Mouse (Mus musculus) MEL (cell line): ENCODE measurements around the gene Itk. TPM values are rescaled to one million over a fixed set of nuclear protein-coding genes. Genes with fewer than 3 reads are reported as not detected.
"Not testable (repeated sequence)": the region's sequence is repeated elsewhere in the genome, so short reads cannot be mapped to it uniquely, and the experiment has no call there.

ENCODE experiments used
- DNase-seq: peaks from one replicate; pipeline ENCODE4 v3.0.0; 2011; ENCODE audit warnings: low read depth, low spot score
- H3K27ac ChIP-seq: 2 replicates; pipeline ENCODE4 v1.5.1; 2012; ENCODE audit warnings: low read depth, mild to moderate bottlenecking, control low read depth, low read length, moderate library complexity; ENCODE audit not compliant: control insufficient read depth
- H3K27me3 ChIP-seq, 2 experiments: fragments of 150-350 bp in 1 of 2; sonication (generic) in 1 of 2; 2 replicates each; pipeline ENCODE4 v1.6.1; 2012; ENCODE audit warnings: low read length in 2 of 2, mild to moderate bottlenecking in 2 of 2, improper control_type of control experiment in 1 of 2, moderate library complexity in 1 of 2; ENCODE audit not compliant: insufficient read depth in 2 of 2, control insufficient read depth in 1 of 2
- H3K36me3 ChIP-seq, 2 experiments: 2 replicates each; pipeline ENCODE4 v1.6.1; 2012 to 2014; ENCODE audit warnings: low read length in 2 of 2, improper control_type of control experiment in 1 of 2, inconsistent platforms in 1 of 2, mild to moderate bottlenecking in 1 of 2; ENCODE audit not compliant: insufficient read depth in 2 of 2, control insufficient read depth in 1 of 2
- H3K4me1 ChIP-seq, 2 experiments: fragments of 150-350 bp in 1 of 2; sonication (generic) in 1 of 2; 2 replicates each; pipeline ENCODE4 v1.6.1; 2012; ENCODE audit warnings: low read length in 2 of 2, improper control_type of control experiment in 1 of 2, mild to moderate bottlenecking in 1 of 2; ENCODE audit not compliant: insufficient read depth in 2 of 2, control insufficient read depth in 1 of 2
- H3K4me3 ChIP-seq, 2 experiments: fragments of 150-350 bp in 1 of 2; sonication (generic) in 1 of 2; 2 replicates each; pipeline ENCODE4 v1.5.1; 2012; ENCODE audit warnings: low read depth in 2 of 2, low read length in 2 of 2, mild to moderate bottlenecking in 2 of 2, moderate library complexity in 2 of 2, control low read depth in 1 of 2, improper control_type of control experiment in 1 of 2; ENCODE audit not compliant: control insufficient read depth in 1 of 2, insufficient read depth in 1 of 2
- H3K79me2 ChIP-seq: 2 replicates; pipeline ENCODE4 v1.6.1; 2012; ENCODE audit warnings: mild to moderate bottlenecking, low read length, moderate library complexity; ENCODE audit not compliant: control insufficient read depth, poor library complexity, insufficient read depth
- H3K9ac ChIP-seq: 2 replicates; pipeline ENCODE4 v1.6.1; 2012; ENCODE audit warnings: low read depth, mild to moderate bottlenecking, control low read depth, low read length, moderate library complexity; ENCODE audit not compliant: control insufficient read depth, poor library complexity, severe bottlenecking
- H3K9me3 ChIP-seq: fragments of 150-350 bp; sonication (generic); replicated peaks from 2 replicates; pipeline ENCODE4 v1.6.1; 2012; ENCODE audit warnings: mild to moderate bottlenecking, low read length, improper control_type of control experiment, moderate library complexity; ENCODE audit not compliant: insufficient read depth
- BHLHE40 ChIP-seq: IDR thresholded peaks from 2 replicates; pipeline ENCODE4 v1.6.1; 2012; ENCODE audit warnings: low read depth, mild to moderate bottlenecking, inconsistent platforms, low read length, improper control_type of control experiment, borderline replicate concordance
- CHD1 ChIP-seq: IDR thresholded peaks from 2 replicates; pipeline ENCODE4 v1.6.1; 2012; ENCODE audit warnings: low read depth, mild to moderate bottlenecking, inconsistent platforms, low read length, improper control_type of control experiment
- CHD2 ChIP-seq: IDR thresholded peaks from 2 replicates; pipeline ENCODE4 v1.6.1; 2011; ENCODE audit warnings: low read length, improper control_type of control experiment
- CTCF ChIP-seq, 3 experiments: IDR thresholded peaks in 2 of 3; conservative IDR thresholded peaks in 1 of 3; 2 replicates each; pipeline ENCODE4 v1.5.1; 2011 to 2012; ENCODE audit warnings: low read length in 3 of 3, low read depth in 2 of 3, mild to moderate bottlenecking in 2 of 3, improper control_type of control experiment in 1 of 3, inconsistent platforms in 1 of 3, mixed read lengths in 1 of 3, moderate library complexity in 1 of 3; ENCODE audit not compliant: control insufficient read depth in 1 of 3, insufficient read depth in 1 of 3, poor library complexity in 1 of 3, severe bottlenecking in 1 of 3
- MYB ChIP-seq: IDR thresholded peaks from 2 replicates; pipeline ENCODE4 v1.6.1; 2011; ENCODE audit warnings: mild to moderate bottlenecking, low read depth, low read length, improper control_type of control experiment
- NELFE ChIP-seq: IDR thresholded peaks from 2 replicates; pipeline ENCODE4 v1.6.1; 2011; ENCODE audit warnings: low read depth, low read length, improper control_type of control experiment
- RAD21 ChIP-seq: IDR thresholded peaks from 2 replicates; pipeline ENCODE4 v1.6.1; 2011; ENCODE audit warnings: mild to moderate bottlenecking, low read depth, low read length, improper control_type of control experiment
- SMC3 ChIP-seq: IDR thresholded peaks from 2 replicates; pipeline ENCODE4 v1.6.1; 2011; ENCODE audit warnings: low read depth, low read length, improper control_type of control experiment
- TAL1 ChIP-seq: IDR thresholded peaks from 2 replicates; pipeline ENCODE4 v1.6.1; 2012; ENCODE audit warnings: mild to moderate bottlenecking, inconsistent platforms, low read length, moderate library complexity, mixed read lengths
- TBP ChIP-seq: IDR thresholded peaks from 2 replicates; pipeline ENCODE4 v1.8.0; 2011; ENCODE audit warnings: low read depth, low read length, improper control_type of control experiment
- ZC3H11A ChIP-seq: IDR thresholded peaks from 2 replicates; pipeline ENCODE4 v1.6.1; 2012; ENCODE audit warnings: low read depth, mild to moderate bottlenecking, inconsistent platforms, low read length, improper control_type of control experiment
- ZMIZ1 ChIP-seq: IDR thresholded peaks from 2 replicates; pipeline ENCODE4 v1.6.1; 2012; ENCODE audit warnings: low read depth, mild to moderate bottlenecking, inconsistent platforms, low read length, improper control_type of control experiment, moderate library complexity
- ZNF384 ChIP-seq: IDR thresholded peaks from 2 replicates; pipeline ENCODE4 v1.6.1; 2012; ENCODE audit warnings: low read depth, mild to moderate bottlenecking, inconsistent platforms, low read length, improper control_type of control experiment
- polyA plus RNA-seq, 2 experiments: library from polyadenylated mRNA; stranded (reverse) in 1 of 2; unstranded in 1 of 2; fragments of >175 nt in 1 of 2; fragments of >200 nt in 1 of 2; gene quantifications; 2 replicates each; pipeline versions ENCODE4 v1.2.1 to v1.2.4; 2012; ENCODE audit warnings: low replicate concordance in 2 of 2, low read depth in 1 of 2; ENCODE audit not compliant: insufficient read length in 2 of 2, insufficient read depth in 1 of 2, missing spikeins in 1 of 2
- total RNA-seq: library from RNA; depleted of rRNA; stranded (reverse); fragments of 300-350 nt; gene quantifications from 2 replicates; pipeline ENCODE4 v1.2.3, GENCODE M21; 2012

Itk gene
- total and polyA plus RNA-seq, 3 experiments = not detected

DNA sequence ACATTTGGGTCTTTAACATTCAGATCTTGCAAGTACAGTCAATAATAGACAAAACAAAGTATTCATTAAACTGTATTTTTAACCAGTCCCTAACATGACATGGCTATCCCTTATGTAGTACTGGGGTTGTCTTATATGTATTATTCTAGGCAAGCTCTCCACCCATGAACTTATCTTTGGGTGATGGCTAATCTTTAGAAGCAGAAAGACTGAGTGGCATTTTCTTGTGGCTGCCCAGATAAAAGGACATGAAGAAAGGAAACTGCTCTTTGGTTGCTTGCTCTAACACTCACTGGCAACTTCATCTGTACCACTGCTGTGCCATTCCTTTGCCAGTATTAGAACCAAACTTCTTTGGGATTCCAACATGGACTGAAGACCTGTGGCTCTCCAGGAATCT is 46.0 kb upstream of the Itk start (continued):
- TF ChIP-seq CHD2 (no peak), NELFE (no peak), MYB (peak; percentile 32; the same call in 1 of the 2 replicates), TAL1 (peak; percentile 35), BHLHE40 (no peak), SMC3 (no peak)

GRCm38 (mm10) chr11:46431129-46431528 is 41.8 kb upstream of the Itk start:
- Histone ChIP-seq H3K4me3 (no peak overlapping the region), H3K27me3 (no peaks in the 10 kb centered on the region), H3K9ac (no peak overlapping the region), H3K27ac (no peak overlapping the region), H3K9me3 (no peaks in the 10 kb centered on the region), H3K4me1 (peaks cover 8 to 9% of the 10 kb centered on the region in 2 experiments), H3K79me2 (no peaks in the 10 kb centered on the region), H3K36me3 (peaks cover 0 to 17% of the 10 kb centered on the region in 2 experiments; a peak in 2 of 4 replicates)
- TF ChIP-seq ZNF384 (peak; percentile 26; the same call in 1 of the 2 replicates), ZMIZ1 (no peak), SMC3 (peak; percentile 81), CHD1 (no peak), CTCF (IDR thresholded peaks at IDR 0.05 in 2 of 3, conservative IDR thresholded peaks at IDR 0.05 in 1 of 3; ENCODE audit: control insufficient read depth in 1 of 3, insufficient read depth in 1 of 3, low read depth in 2 of 3, low read length in 3 of 3, poor library complexity in 1 of 3, severe bottlenecking in 1 of 3) (peak; percentile 86 to 92 (median 86)), ZC3H11A (peak; percentile 61), TBP (no peak), BHLHE40 (no peak), RAD21 (peak; percentile 77)
- DNase-seq = peak; percentile 92

GRCm38 (mm10) chr11:46430123-46430522 is 40.8 kb upstream of the Itk start:
- H3K27ac ChIP-seq = no peak overlapping the region
- no peak overlapping the region for H3K9ac ChIP-seq
- peaks cover 0 to 7% of the 10 kb centered on the region in 2 experiments; a peak in 2 of 4 replicates for H3K36me3 ChIP-seq
- peak in 1 of 3 experiments; percentile 26; a peak in 1 of 6 replicates for TF ChIP-seq CTCF (IDR thresholded peaks at IDR 0.05 in 2 of 3, conservative IDR thresholded peaks at IDR 0.05 in 1 of 3; ENCODE audit: control insufficient read depth in 1 of 3, insufficient read depth in 1 of 3, low read depth in 2 of 3, low read length in 3 of 3, poor library complexity in 1 of 3, severe bottlenecking in 1 of 3)
- TF ChIP-seq MYB = no peak
- peak; percentile 75 for TF ChIP-seq ZNF384
- H3K79me2 ChIP-seq = no peaks in the 10 kb centered on the region
- H3K9me3 ChIP-seq = no peaks in the 10 kb centered on the region
- DNase-seq = peak; percentile 34
- peaks cover under 1 to 2% of the 10 kb centered on the region in 2 experiments; a peak in 2 of 4 replicates for H3K4me1 ChIP-seq
- H3K27me3 ChIP-seq = no peaks in the 10 kb centered on the region
- H3K4me3 ChIP-seq = no peak overlapping the region

DNA sequence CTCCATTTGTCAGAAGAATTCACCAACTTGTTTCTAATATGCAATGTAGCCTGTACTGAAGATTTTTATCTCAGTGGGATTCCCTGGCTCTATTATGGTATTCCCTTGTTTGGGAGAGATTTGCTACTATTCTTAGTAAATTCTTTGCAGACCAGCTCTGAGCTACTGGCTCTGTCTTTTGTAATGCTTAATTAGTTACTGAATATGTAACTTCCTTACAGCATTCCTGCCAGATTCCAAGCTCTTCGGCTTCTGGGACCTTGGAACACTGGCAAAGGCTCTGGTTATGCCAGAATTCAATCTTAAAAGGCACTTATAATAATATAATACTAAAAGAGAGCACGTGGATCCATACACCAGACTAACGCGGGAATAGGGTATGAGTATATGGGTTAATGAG is 38.8 kb upstream of the Itk start:
- not testable (repeated sequence) for H3K4me1 ChIP-seq, H3K4me3 ChIP-seq, H3K9ac ChIP-seq, H3K27me3 ChIP-seq, H3K27ac ChIP-seq, H3K79me2 ChIP-seq, DNase-seq, H3K36me3 ChIP-seq, H3K9me3 ChIP-seq
